Mouse (Mus musculus) kidney, postnatal 10 days (tissue): Measurements from ENCODE around the gene Mypop.

Source experiments
- DNase-seq: peaks from one replicate; pipeline ENCODE4 v3.0.0; 2021; ENCODE audit warnings: mixed read lengths

The Mypop gene

GRCm38 (mm10) chr7:18991660-18992293 lies 732 bp downstream of the Mypop start:
- DNase-seq: peak; percentile 41

- DNase-seq: peak; percentile 63
Measured at GRCm38 (mm10) chr7:18992294-18992675, 1.2 kb downstream of the Mypop start.

GRCm38 (mm10) chr7:18993036-18993435 lies 2.0 kb downstream of the Mypop start:
- no peak for DNase-seq

GRCm38 (mm10) chr7:18998835-18999234 lies 7.8 kb downstream of the Mypop start:
- DNase-seq: no peak

- DNase-seq: peak; percentile 41
Measured at GRCm38 (mm10) chr7:19000421-19000820, 9.4 kb downstream of the Mypop start.

- DNase-seq: peak; percentile 89
Measured at GRCm38 (mm10) chr7:19001066-19001806, 10.2 kb downstream of the Mypop start.

GRCm38 (mm10) chr7:19001807-19002085 lies 10.7 kb downstream of the Mypop start:
- DNase-seq: no peak

GRCm38 (mm10) chr7:19002115-19002514 lies 11.1 kb downstream of the Mypop start:
- no peak for DNase-seq

- peak; percentile 84 for DNase-seq
Measured at GRCm38 (mm10) chr7:19002848-19003498, 11.9 kb downstream of the Mypop start.

- peak; percentile 96 for DNase-seq
Measured at GRCm38 (mm10) chr7:19003902-19004630, 13.0 kb downstream of the Mypop start, which contains the start of gene Irf2bp1. TSS of gene Irf2bp1 (plus strand) at chr7:19004044.

GRCm38 (mm10) chr7:19004631-19005079 lies 13.6 kb downstream of the Mypop start:
- DNase-seq: no peak

GRCm38 (mm10) chr7:19005417-19006121 lies 14.5 kb downstream of the Mypop start:
- DNase-seq: no peak

- peak; percentile 91 for DNase-seq
Measured at GRCm38 (mm10) chr7:19006476-19006875, 15.4 kb downstream of the Mypop start.

- DNase-seq: peak; percentile 44
Measured at GRCm38 (mm10) chr7:19007026-19007977, 16.3 kb downstream of the Mypop start.

GRCm38 (mm10) chr7:19010581-19010980 lies 19.5 kb downstream of the Mypop start:
- no peak for DNase-seq

- peak; percentile 68 for DNase-seq
Measured at GRCm38 (mm10) chr7:19012025-19012621, 21.1 kb downstream of the Mypop start.

- no peak for DNase-seq
Measured at GRCm38 (mm10) chr7:19012882-19013281, 21.8 kb downstream of the Mypop start.

- no peak for DNase-seq
Measured at GRCm38 (mm10) chr7:19014452-19014851, 23.4 kb downstream of the Mypop start.

GRCm38 (mm10) chr7:19016042-19016441 lies 25.0 kb downstream of the Mypop start:
- DNase-seq: no peak

GRCm38 (mm10) chr7:19017909-19018308 lies 26.9 kb downstream of the Mypop start:
- no peak for DNase-seq

- DNase-seq: no peak
Measured at GRCm38 (mm10) chr7:19021048-19021447, 30.0 kb downstream of the Mypop start.
